Mouse (Mus musculus) cerebellum, adult (tissue): ENCODE measurements around the gene Hdac5.
"Not testable (repeated sequence)": the region's sequence is repeated elsewhere in the genome, so short reads cannot be mapped to it uniquely, and the experiment has no call there.

Source experiments
- ATAC-seq: cut with Nextera tagmentation; 2 replicates; pipeline ENCODE4 v1.9.2; 2017; ENCODE audit warnings: mild to moderate bottlenecking, moderate library complexity, mixed read lengths; ENCODE audit not compliant: insufficient number of reproducible peaks, low FRiP score, low TSS enrichment

Hdac5 gene

DNA sequence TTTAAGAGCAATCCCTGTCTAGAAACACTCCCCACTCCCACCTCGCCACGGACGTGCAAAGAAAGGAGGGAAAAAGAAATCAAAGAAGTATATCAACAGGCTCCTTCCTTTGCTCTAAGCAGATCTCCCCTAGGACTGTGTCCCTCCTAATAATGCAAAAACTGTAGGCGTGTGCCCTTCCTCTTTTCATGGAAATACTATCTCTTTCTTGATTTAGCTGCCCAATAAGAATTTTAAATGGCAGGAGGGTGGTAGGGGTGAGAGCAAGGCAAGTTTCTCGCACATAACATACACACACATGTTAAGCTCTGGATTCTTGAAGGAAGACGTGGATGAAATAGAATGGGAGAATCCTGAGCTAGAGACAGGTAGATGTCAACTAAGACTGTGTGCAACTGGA, 41.0 kb downstream of the Hdac5 start:
- no peak for ATAC-seq

DNA sequence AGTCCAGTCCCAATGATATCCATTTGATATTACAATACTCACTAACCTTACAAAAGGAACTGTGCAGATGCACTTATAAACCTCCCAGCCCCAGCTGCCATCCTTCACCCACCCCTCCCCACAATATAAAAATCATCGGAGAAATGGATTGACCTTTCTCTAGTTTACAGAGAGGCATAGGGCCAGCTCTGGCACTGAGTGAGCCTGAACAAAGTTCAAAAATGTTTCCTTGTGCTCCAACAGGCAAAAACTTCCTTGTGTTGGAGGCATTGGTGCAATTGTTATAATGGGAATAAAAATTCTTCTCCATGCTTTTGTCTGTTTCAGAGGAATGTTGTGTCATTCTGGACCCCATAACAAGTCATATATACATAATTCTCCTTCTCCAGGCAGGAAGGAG, 43.7 kb downstream of the Hdac5 start:
- ATAC-seq, result no peak

DNA sequence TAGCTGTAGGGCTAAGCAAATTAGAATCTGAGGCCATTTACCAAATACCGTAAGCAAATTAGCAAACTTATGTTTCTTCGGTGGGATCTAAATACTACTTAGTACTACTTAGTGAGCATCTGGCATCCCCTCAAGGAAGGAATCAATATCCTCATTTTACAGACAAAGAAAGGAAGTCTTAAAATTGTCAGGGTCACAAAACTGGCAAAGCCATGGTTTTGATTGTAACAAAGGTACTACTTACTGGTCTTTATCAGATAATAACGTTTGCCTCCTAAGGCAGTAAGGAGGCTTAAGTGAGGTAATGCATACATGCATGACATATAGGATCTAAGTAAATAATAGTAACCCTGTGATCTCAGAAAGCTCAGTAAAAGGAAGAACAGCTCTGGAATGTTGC, 44.3 kb downstream of the Hdac5 start:
- ATAC-seq, result no peak

DNA sequence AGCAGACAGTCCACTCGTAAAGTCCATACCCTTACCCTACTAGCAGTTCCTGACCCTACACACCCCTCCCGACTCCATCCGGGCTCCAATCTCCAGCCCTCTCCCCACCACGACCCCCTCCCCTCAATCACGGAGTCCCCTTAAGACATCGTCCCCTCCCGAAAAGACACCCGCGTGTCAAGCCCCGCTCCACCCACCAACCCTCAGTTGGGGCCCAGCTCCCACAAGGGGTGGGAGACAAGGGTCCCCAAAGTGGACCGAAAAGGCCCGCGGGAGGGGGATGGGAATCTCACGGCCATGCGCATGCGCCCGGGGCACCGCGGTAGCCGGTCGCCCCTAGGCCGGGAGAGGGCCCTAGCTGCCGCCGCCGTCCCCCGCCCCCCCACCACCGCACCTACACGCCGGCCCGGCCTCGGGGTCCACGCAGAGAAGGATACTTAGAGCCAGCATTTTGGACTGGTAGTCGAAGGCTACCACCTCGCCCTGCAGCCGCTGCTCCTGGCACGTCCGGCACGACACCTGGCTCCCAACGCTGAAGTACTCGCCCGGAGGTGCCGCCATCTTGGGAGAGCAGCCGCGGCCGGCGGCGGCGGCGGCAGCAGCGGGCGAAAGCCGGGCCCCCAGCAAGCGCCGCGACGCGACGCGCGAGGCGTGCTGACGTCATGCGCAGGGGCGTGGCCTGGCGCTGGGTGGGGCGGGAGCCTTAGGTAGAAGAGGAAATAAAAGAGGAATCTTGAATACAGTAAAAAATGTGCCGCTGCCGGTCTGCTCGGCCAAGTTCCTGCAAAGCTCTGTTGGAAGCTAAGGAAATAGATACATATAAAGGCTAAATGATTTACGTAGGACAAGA, 45.1 kb downstream of the Hdac5 start, which contains the start of gene Lsm12:
TSS of gene Lsm12 (minus strand) at position 651 of the 850 bp plus-strand sequence.
- ATAC-seq, result peak; percentile 72; the same call in 1 of the 2 replicates

DNA sequence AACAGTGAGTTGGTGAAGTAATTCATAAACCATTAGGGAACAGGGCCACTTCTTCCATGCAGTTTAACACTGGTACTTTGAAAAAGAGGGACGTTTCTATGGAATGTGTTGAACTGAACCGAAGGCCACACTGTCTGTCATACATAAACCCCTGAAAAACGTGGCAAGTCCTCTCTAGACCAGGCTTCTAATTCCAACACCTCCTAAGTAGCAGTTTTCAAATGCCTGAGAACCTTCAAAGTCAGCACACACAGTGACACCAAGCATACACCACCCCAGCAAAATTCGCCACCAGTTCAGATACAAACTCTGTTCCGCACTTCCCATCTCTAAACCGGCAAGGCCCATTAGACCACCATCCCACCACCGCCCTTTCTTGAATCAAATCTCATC, 45.7 kb downstream of the Hdac5 start:
- ATAC-seq, result no peak

DNA sequence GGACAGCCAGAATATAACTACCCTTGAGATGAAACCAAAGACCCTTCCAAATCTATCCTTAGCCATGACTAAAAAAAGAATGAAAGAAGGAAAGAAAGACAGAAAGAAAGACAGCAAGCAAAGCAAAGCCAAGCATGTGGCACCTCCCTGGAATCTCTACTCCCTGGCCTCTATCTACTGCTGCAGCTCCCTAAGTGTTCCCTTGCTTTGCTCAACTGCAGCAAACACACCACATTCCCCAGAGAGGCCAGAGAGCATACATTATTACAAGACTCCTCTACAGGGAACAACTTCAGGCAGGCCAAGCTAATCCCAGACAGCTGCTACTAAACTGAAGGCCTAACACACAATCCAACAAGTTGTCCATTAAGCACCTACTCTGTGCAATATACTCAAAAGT, 50.1 kb downstream of the Hdac5 start:
- ATAC-seq, result no peak

DNA sequence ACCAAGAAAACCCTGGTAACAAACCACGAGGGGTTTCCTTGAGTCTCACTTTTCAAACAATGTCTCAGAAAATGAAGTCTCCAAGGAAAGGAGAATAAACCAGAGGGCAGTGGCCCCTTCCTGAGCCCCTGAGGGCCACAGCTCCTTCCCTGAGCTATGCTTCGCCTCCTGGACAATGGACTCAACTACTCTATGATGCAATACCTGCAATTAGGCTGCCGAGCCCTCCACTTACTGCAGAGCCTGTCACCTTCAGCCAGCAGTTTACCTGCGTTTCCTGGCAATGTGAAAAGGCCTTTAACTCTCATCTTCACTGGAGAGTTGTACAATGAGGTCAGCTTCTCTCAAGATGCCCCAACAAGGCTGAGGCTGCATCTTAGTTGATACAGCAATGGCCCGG, 61.3 kb downstream of the Hdac5 start:
- no peak for ATAC-seq

DNA sequence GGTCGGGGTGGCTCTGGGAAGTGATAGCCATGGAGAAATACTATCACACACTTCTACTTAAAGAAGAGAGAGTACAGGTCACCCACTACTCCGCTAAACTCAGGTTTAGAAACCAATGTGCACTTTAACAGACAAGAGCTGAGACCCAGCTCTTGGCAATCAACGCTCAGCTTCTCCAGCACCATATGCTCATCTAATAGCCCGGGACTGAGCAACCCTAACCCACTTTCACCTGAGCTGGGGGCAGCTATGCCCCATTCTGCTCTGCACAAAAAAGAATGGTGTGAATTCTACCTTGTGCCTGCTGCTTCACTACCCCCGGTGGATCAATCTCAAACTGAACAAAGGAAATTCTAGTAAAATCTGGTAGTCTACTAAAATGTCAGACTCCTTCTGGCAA, 62.4 kb downstream of the Hdac5 start:
- no peak; the same call in 1 of the 2 replicates for ATAC-seq

DNA sequence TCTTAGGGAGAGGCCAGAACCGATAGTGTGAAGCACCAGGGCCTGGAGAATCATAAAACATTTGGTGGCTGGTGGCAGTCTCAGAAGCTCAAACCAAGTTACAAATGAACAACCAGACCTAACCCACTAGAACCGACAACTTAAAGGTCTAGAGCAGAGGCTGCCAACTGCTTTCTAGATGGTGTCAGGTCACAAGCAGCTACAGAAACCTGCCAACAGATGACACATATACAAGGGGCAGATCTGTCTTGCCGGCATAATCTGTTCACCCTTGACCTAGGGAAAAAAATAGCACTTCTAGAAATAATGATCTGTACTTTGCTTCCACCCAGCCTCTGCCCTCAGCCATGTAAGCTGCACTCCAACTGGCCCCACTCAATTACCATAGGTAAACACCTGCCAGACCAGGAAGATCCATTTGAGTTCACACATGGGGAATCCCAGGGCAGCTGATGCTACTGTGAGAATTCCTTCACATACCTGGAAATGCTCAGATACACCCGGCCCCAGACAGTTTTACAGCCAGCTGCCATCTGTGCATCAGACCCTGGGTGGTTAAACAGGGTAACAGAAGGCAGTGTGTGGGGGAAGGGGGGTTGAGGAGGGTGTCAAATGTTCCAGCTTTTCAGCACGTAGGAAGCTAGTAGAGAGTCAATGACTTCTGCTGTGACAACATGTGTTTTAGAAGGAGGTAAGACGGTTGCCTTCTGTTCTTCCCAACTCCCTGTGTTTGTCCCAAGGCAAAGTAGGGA, 63.8 kb downstream of the Hdac5 start:
- no peak; the same call in 1 of the 2 replicates for ATAC-seq

DNA sequence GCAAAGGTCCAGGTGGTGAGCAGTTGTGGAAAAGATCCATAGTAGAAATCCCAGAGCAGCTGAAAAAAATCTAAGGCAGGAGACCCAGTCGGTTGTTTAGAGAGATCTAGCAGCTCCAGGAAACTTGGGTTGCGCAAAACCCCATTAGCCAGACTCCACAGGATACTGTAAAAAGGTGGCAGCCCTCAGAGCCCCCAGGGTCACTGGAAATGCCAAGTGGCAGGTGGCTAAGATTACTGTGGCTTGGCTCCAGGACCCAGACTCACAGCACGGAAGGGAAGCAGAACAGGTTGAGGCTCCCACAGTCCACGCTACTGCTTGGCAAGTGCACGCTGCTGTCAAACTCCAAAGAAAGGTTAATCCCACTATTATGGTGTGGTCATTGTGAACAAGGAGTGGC, 70.2 kb downstream of the Hdac5 start:
- no peak for ATAC-seq

DNA sequence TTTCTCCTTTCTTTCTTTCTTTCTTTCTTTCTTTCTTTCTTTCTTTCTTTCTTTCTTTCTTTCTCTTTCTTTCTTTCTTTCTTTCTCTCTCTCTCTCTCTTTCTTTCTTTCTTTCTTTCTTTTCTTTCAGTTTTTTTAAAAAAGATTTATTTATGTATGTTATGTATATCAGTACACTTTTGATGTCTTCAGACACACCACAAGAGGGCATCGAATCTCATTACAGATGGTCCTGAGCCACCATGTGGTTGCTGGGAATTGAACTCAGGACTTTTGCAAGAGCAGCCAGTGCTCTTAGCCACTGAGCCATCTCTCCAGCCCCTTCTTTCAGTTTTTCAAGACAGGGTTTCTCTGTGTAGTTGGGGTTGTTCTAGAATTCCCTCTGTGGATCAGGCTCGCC, 71.9 kb downstream of the Hdac5 start:
- not testable (repeated sequence) for ATAC-seq

DNA sequence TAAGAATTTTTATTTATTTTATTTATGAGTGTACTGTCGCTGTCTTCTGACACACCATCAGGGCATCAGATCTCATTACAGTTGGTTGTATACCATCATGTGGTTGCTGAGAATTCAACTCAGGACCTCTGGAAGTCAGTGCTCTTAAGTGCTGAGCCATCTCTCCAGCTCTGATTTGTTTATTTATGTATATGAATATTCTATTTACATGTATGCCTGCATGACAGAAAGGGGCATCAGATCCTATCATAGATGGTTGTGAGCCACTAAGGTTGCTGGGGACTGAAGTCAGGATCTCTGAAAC, 73.2 kb downstream of the Hdac5 start:
- no peak for ATAC-seq

DNA sequence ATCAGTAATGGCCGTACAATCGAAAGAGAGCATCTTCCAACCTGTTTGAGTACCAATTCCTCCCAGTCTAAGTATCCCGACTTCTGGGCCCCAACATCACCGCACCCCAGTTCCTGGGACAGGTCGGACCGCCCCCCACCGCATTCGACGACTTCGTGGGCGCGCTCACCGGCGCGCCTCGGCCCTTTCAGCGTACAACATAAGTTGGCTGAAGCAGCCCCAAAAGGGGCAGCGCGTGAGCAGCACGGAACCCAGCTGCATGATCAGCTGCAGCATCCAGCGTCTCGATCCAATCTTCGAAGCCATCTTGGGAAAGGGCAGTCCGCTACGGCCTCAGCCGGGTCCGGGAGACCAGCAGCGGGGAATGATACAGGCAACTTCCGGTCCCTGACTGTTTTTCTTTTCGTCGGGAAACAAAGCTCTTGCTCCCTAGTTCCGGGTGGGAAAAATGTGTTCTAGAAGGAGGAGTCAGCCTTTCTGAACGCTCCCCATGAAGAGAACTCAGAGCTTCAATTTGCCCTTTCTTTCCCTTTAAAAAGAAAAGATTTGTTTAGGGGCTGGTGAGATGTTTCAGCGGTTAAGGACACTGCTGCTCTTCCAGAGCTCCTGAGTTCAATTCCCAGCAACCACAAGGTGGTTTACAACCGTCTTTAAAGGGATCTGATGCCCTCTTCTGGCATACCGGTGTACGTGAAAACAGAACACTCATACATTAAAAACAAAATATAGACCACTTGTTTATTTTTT, 73.8 kb downstream of the Hdac5 start, which contains the start of gene Tmem101:
TSS of gene Tmem101 (minus strand) at position 366 of the 747 bp plus-strand sequence.
- peak; percentile 74; the same call in 1 of the 2 replicates for ATAC-seq

DNA sequence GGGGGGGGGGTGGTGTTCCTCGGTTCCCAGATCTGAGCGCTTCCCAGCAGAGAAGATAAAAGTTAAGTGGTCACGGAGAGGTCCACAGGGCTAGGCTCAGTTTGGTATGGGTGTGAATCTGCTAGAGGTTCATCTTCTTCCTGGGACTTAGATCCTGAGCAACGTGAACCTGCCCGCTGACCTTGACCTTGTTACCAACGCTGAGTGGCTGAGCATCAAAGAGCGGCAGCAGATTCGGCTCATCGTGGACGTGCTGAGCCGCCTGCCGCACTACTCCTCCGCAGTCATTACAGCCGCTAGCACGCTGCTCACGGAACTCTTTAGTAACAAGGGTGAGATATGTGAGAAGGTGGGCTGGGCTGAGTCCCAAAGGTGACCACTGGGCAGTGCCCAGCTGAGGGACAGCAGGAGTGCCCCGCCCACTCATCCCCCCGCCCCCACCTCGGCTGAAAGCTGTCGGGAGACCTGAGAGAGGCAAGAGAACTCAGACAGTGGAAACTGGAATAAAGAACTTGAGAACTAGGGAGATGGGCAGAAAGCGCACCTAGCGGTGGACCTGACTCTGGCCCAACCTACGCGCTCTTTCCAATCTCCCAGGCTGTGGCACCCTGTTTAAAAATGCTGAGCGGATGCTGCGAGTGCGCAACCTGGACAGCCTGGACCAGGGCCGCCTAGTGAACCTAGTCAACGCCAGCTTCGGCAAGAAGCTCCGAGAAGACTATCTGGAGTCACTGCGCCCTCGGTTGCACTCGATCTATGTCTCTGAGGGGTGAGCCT, 82.6 kb downstream of the Hdac5 start:
- no peak for ATAC-seq

DNA sequence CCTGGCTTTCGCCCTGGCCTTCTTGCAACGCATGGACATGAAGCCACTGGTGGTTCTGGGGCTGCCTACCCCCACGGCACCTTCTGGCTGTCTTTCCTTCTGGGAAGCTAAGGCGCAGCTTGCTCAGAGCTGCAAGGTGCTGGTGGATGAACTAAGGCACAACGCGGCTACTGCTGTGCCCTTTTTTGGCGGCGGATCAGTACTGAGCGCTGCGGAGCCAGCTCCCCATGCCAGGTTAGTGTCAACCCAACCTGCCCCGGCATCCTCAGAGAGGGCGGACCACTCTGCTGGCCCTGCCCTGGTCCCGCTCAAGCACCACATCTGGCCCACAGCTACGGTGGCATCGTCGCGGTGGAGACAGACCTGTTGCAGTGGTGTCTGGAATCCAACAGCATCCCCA, 83.4 kb downstream of the Hdac5 start:
- no peak for ATAC-seq

DNA sequence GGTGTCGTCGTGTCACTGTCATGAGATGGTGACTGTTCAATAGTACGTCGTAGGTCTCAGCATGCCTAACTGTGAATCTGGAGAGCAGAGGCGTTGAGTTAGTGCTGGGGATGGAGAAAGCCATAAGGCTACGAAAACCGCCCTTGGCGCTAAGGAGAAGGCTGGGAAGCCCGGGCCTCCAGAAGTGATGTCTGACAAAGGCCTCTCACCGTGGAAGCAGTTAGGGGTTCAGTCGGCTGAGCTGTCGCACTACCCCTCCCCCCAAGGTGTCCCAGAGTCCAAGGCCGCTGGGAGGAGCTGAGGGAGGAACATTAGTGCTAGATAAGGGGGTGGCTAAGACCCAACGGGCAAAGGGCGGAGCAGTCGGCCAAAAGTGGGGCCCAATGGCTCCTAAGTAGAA, 84.0 kb downstream of the Hdac5 start:
- ATAC-seq, result no peak

DNA sequence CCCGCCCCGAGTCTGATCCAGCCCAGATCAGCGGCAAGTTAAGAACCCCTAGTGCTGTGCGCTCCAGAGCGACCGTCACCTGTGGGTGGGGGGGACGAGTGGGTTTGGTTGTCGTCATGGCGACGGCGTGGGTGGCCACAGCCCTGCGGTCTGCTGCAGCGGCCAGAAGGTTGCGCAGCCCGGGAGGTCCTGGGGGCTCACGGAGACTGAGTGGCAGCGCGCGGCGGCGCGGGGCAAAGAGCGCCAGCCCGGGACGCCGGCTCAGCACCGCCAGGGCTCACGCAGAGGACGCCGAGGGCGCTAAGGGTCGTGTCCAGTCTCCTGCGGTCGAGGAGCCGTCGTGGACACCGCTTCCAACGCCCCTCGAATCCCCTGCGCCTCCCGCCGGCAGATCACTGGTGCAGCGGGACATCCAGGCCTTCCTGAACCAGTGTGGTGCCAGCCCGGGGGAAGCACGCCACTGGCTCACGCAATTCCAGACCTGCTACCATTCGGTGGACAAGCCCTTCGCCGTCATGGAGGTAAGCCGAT, 84.4 kb downstream of the Hdac5 start, which contains the start of gene Nags:
TSS of gene Nags (plus strand) at position 43 of the 531 bp plus-strand sequence.
- ATAC-seq, result no peak

DNA sequence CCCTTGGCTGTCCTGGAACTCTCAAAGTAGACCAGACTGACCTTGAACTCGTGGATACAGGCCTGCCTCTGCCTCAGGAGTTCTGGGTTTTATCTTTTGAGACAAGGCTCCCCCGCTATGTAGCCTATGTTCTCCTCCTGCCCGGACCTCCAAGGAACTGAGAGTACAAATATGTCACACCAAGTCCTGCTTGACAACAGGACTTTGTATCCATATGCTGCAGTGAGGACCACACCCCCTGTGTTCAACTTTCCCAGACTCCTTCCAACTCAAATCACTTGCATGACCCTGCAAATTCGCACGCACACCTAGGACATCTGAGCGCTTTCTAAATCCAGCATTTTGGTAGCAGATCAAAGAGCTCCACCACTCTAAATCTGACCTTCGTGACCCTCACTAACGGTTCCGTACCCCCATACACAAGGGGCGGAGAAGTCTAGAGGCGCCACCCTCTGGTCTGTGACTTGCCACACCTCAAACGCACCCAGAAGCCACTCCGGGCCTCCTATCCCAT, 85.0 kb downstream of the Hdac5 start:
- no peak for ATAC-seq
